Mouse (Mus musculus) embryonic fibroblast, embryonic 13.5 days (primary cell): ENCODE measurements at regions not wholly inside any gene's neighbourhood (a gene's known extent, or its start where the extent isn't known, plus 50 kb on each side); places are given as distances from the start of the nearest gene placed in this dataset.

Experiments used
- H3K27ac ChIP-seq: 2 replicates; pipeline ENCODE4 v1.5.1; 2012; ENCODE audit warnings: low read length, control low read depth, inconsistent platforms; ENCODE audit not compliant: insufficient read depth
- H3K4me1 ChIP-seq: 2 replicates; pipeline ENCODE4 v1.6.1; 2011; ENCODE audit warnings: low read length; ENCODE audit not compliant: control insufficient read depth, insufficient read depth
- H3K4me3 ChIP-seq: 2 replicates; pipeline ENCODE4 v1.5.1; 2011; ENCODE audit warnings: mild to moderate bottlenecking, control low read depth, low read length; ENCODE audit not compliant: insufficient read depth
- CTCF ChIP-seq: IDR thresholded peaks from 2 replicates; pipeline ENCODE4 v1.5.1; 2011; ENCODE audit warnings: mild to moderate bottlenecking, control low read depth, low read length, moderate library complexity, borderline replicate concordance; ENCODE audit not compliant: insufficient read depth
- POLR2A ChIP-seq: IDR thresholded peaks from 2 replicates; pipeline ENCODE4 v1.6.1; 2011; ENCODE audit warnings: low read depth, mild to moderate bottlenecking, control low read depth, low read length, moderate library complexity

DNA sequence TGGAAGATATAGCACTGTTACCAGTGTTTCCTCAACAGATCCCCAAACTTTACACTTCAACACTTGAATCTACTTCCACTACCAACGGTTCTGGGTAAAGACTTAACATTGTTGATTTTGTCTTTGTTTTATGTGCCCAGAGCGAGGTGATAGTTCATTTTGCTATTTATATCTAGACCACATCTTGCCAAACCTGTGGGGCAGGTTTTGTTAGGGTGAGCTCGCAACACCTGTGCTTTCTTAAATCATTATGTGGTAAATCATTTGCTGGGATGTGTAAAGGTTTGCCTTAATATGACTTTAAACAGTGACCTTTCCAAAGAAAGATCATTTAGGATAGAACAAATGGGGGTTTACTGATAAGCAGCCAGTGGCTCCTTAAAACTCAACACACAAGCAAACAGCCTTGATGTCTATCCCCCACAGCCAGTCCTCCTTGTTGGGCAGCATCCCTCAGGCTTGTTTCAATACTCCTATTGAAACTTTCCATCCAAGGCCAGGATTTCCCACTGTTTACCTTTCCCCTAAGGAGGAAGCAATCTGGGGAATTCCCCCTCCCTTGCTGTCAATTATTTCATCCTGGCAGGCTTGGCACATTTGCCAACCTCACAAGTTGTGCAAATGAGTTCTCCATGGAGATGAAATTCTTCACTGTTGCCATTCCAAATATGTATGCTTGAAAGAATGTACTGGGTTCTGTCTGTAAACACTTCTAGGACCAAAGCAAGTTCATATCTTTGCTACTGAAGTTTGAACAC lies 101.1 kb upstream of the Speer4f2 start:
- H3K4me3 ChIP-seq, result no peak overlapping the region
- H3K27ac ChIP-seq, result peak overlapping the region; percentile 76
- TF ChIP-seq CTCF (no peak), POLR2A (no peak)
- peaks cover 4% of the 10 kb centered on the region for H3K4me1 ChIP-seq

DNA sequence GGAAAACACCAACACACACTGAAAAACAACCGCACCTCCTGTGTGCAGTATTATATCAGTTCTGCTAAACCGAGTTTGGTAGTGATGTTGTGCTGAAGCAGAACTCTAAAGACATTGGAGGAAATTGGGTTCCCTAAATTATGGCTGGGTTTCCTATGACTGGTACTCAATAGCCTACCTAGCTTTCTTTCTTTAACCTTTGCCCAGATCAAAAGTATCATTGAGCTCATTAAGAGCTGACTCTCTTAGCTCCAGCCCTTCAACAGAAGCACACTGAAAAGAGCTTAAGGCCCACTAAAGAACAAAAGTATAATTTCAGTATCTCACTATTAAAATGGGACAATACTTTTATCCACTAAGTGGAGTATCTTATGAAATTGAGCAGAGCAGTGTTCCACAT lies 97.6 kb upstream of the Speer4f2 start:
- peaks cover 4% of the 10 kb centered on the region for H3K4me1 ChIP-seq
- H3K4me3 ChIP-seq, result no peak overlapping the region
- TF ChIP-seq POLR2A (no peak), CTCF (no peak)

DNA sequence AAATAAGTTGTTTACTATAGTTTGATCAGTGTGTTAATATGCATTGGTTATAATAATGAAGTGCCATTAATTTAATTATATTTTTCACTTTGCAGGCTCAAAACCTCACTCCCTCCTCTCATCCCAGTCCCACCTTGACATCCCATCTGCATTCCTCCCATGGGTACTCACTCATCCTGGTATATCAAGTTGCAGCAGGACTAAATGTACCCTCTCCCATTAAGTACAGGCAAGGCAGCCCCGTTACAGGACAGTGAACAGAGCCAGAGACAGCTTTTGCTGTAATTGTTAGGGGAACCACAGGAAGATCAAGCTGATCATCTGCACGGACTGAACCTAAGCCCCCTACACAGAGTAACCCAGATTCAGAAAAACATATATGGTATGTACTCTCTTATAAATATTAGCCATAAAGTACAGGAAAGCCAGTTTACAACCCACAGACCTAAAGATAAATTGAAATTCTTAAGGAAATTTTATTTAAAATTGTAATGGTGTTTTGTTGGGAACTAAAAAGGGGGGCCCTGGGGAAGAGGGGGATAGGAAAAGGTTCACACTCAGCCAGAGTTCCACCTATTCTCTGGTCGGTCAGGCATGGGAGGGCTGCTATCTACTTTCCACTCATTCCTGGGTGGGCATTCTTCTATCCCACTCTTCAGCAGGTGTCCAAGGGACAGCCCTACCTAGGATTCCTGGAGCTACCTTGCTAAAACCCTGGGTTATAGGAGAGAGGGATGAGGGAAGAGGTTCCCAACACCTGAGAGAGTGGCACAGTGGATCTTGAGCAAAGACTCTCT lies 96.0 kb upstream of the Speer4f2 start:
- no peak overlapping the region for H3K27ac ChIP-seq

More for the DNA sequence above, 97.6 kb upstream of the Speer4f2 start:
- H3K27ac ChIP-seq, result no peak overlapping the region

DNA sequence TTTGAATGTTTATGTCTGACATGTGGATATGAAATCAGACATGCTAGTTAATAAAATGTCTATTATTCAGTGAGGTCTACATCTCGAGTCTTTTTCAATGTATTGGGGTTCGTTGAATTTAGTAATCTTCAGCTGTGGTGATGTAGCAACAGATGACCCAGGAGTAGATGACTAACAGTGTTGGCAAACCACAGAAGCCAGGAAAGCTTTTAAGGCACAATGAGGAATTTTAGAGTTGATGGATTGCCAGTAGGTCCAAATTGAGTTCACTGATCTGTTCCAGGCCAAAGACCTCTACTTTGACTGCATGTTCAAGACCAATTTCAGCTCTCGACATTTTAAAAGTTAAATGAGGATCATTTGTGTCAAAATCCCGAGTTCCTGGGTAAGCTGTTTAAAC lies 92.8 kb upstream of the Speer4f2 start:
- Histone ChIP-seq H3K4me3 (no peak overlapping the region), H3K4me1 (no peaks in the 10 kb centered on the region), H3K27ac (no peak overlapping the region)
- TF ChIP-seq POLR2A (no peak), CTCF (no peak)

More for the DNA sequence above, 96.0 kb upstream of the Speer4f2 start:
- H3K4me1 ChIP-seq, result peaks cover 4% of the 10 kb centered on the region
- TF ChIP-seq CTCF (no peak), POLR2A (no peak)
- H3K4me3 ChIP-seq, result no peak overlapping the region

DNA sequence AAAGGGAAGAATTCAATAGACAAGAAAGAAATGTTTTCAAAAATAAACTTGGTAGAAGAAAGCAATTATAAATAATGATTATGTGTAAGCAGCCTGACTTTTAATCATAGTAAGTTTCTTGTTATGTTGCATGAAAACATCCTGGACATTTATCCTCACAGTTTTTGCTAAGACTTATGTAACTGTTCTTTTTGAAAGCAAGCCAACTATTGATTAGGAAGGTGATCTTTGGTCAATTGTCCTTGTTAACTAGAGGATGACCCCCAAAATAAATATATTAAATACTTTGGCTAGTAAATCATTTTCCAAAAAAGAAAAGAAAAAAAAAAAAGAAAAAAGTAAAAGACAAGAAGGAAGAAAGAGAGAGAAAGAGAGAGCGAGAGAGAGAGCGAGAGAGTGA lies 92.0 kb upstream of the Speer4f2 start:
- H3K4me3 ChIP-seq, result no peak overlapping the region
- no peak overlapping the region for H3K27ac ChIP-seq
- H3K4me1 ChIP-seq, result no peaks in the 10 kb centered on the region
- no peak for TF ChIP-seq POLR2A
- no peak for TF ChIP-seq CTCF

DNA sequence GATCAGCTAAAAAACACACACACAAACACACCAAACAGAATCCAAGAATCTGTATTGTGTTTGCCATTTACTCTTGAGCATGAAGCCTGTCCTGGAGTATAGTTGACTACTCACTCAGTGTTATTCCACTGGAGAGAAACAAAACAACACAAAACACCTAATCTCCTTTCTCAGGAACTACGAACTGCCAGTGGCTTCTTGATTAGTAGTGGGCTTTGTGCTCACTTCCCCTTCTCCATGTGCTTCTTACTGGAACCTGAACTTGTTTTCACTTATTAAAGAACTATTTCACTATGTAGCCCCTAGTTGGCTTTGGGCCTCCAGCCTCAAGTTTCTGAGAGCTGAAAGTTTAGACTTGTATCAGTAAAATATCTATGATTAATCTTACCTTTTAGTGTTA lies 84.0 kb upstream of the Speer4f2 start:
- Histone ChIP-seq H3K4me1 (no peaks in the 10 kb centered on the region), H3K27ac (no peak overlapping the region), H3K4me3 (no peak overlapping the region)
- no peak for TF ChIP-seq CTCF
- no peak for TF ChIP-seq POLR2A

DNA sequence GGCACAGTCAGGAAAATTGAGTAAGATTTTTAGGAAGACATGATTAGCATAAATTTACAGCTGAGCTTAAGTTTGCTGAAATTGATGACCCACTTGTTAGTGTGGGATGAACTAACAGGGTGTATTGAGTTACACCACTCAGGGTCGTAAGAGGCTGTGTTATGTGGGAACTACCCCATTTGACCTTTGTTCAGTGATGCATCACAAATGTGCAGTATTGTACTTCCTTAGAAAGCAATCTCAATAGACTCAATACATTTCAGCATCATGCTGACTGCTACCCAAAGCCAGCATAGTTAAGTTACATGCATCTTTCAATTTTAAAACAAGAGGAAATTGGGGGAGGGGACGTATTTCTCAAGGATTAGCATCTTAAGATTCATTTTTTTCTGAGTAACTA lies 80.4 kb upstream of the Speer4f2 start:
- H3K4me1 ChIP-seq, result no peaks in the 10 kb centered on the region; the same call in 1 of the 2 replicates
- no peak overlapping the region for H3K27ac ChIP-seq
- no peak for TF ChIP-seq CTCF
- no peak for TF ChIP-seq POLR2A
- no peak overlapping the region for H3K4me3 ChIP-seq

DNA sequence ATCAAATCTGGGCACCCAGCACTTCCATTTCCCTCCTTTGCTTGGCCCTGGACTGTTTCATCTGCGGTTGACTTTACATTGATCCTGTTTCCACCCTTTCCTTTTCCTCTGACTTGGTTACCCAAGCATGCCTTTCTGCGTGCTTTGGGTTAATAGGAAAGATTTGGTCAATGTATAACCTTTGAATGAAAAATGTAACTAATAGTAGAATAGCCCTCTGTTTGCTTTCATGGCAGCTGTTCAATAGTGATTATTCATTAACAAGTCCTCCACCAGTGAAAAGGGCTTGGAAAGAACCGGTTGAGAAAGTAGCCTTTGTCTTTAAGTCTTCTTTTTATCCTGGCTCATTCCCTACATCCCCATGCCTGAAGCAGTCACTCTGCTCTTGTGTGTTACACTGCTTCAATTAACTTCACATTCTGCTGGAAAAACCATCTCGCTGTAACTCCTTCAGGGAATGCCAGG lies 76.4 kb upstream of the Speer4f2 start:
- TF ChIP-seq POLR2A, result no peak
- TF ChIP-seq CTCF, result no peak
- no peak overlapping the region for H3K27ac ChIP-seq

DNA sequence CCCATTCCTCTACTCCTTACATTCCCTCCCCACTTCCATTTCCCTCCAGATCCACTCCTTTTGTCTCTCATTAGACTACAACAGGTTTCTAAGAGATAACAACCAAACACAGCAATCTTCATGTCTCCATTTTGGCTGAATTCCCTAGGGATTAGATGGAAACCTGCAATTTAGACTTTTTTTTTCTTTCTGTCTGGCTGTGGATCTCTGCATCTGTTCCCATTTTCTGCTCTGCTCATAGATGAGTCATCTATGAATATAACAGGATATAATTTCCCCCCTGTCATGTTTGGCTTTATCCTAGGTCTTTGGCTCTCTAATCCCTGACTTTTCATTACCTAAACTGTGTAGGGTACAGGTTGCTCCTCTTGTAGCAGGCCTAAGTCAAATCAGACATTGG lies 73.1 kb upstream of the Speer4f2 start:
- H3K27ac ChIP-seq, result peak overlapping the region; percentile 34; the same call in 1 of the 2 replicates
- TF ChIP-seq POLR2A (no peak), CTCF (no peak)

More for the DNA sequence above, 76.4 kb upstream of the Speer4f2 start:
- no peaks in the 10 kb centered on the region; the same call in 1 of the 2 replicates for H3K4me1 ChIP-seq
- H3K4me3 ChIP-seq, result no peak overlapping the region

DNA sequence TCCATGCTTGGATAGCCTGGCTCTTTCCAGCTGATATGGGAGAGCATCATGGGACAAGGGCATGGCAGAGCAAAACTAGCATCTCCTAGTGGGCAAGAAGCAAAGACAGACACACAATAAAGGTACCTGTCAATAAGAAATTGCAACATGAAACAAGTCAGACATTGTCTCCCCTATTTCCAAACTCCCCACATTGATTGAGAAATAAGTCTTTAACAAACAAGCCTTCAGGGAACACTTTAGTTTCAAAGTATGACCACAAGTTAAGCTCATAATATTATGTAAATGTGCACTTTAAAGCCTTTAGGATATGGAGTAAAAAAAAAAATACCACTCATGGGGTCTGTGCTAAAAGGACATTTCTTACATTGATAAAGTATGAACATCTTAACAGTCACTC lies 51.5 kb upstream of the Speer4f2 start:
- TF ChIP-seq POLR2A (no peak), CTCF (no peak)

More for the DNA sequence above, 73.1 kb upstream of the Speer4f2 start:
- Histone ChIP-seq H3K4me3 (no peak overlapping the region), H3K4me1 (no peaks in the 10 kb centered on the region; the same call in none of the 2 replicates)

More for the DNA sequence above, 51.5 kb upstream of the Speer4f2 start:
- Histone ChIP-seq H3K27ac (no peak overlapping the region), H3K4me1 (no peaks in the 10 kb centered on the region), H3K4me3 (no peak overlapping the region)
